Mouse (Mus musculus) liver, adult 2 months (tissue): ENCODE data around the gene Gab2. TPM values are rescaled to one million over a fixed set of nuclear protein-coding genes. Genes with fewer than 3 reads are reported as not detected.

Source experiments
- DNase-seq: peaks from one replicate; pipeline ENCODE4 v3.0.0-alpha.2; 2011; ENCODE audit warnings: low read depth, low spot score; ENCODE audit errors: extremely low read depth
- H3K27ac ChIP-seq: fragments of 200-500 bp; replicated peaks from 2 replicates; pipeline ENCODE4 v1.5.1; 2012; ENCODE audit warnings: low read depth, mild to moderate bottlenecking, control low read depth, inconsistent platforms, low read length; ENCODE audit not compliant: insufficient read depth
- H3K27me3 ChIP-seq: fragments of 200-500 bp; 2 replicates; pipeline ENCODE4 v1.6.1; 2012; ENCODE audit warnings: mild to moderate bottlenecking, moderate library complexity, low read length, inconsistent platforms; ENCODE audit not compliant: control insufficient read depth, insufficient read depth
- H3K36me3 ChIP-seq: fragments of 200-500 bp; 2 replicates; pipeline ENCODE4 v1.6.1; 2012; ENCODE audit warnings: low read length, inconsistent platforms; ENCODE audit not compliant: control insufficient read depth, insufficient read depth
- H3K4me1 ChIP-seq: fragments of 200-500 bp; 2 replicates; pipeline ENCODE4 v1.6.1; 2011; ENCODE audit warnings: low read length; ENCODE audit not compliant: control insufficient read depth, insufficient read depth
- H3K4me3 ChIP-seq: fragments of 200-500 bp; 2 replicates; pipeline ENCODE4 v1.5.1; 2011; ENCODE audit warnings: low read depth, mild to moderate bottlenecking, control low read depth, low read length, moderate library complexity; ENCODE audit not compliant: insufficient read depth
- H3K79me2 ChIP-seq: fragments of 200-500 bp; 2 replicates; pipeline ENCODE4 v1.6.1; 2012; ENCODE audit warnings: inconsistent platforms, mild to moderate bottlenecking, low read length, moderate library complexity; ENCODE audit not compliant: control insufficient read depth, insufficient read depth
- H3K9ac ChIP-seq: fragments of 200-500 bp; 2 replicates; pipeline ENCODE4 v1.6.1; 2012; ENCODE audit warnings: low read depth, mild to moderate bottlenecking, control low read depth, inconsistent platforms, low read length
- CTCF ChIP-seq: fragments of 200-500 bp; IDR thresholded peaks from 2 replicates; pipeline ENCODE4 v1.5.1; 2011; ENCODE audit warnings: low read depth, low read length, control low read depth
- POLR2A ChIP-seq: fragments of 200-500 bp; IDR thresholded peaks from 2 replicates; pipeline ENCODE4 v1.6.1; 2011; ENCODE audit warnings: low read length, control low read depth; ENCODE audit not compliant: insufficient read depth; ENCODE audit errors: extremely low read depth
- WGBS: fragments of 180-500 bp; shearing (Covaris S2); methylation state at CpG from one replicate; pipeline ENCODE4 v1.1.7; 2018; 5-methylcytosine and 5-hydroxymethylcytosine counted together
- polyA plus RNA-seq: library from polyadenylated mRNA; depleted of rRNA; stranded (reverse); fragments of >200 nt; gene quantifications from 2 replicates; pipeline ENCODE4 v1.2.3, GENCODE M21; 2012
- total RNA-seq: library from RNA; depleted of rRNA; stranded (reverse); fragments of >200 nt; gene quantifications from 2 replicates; pipeline ENCODE4 v1.2.3, GENCODE M21; 2014

The Gab2 gene
- total and polyA plus RNA-seq, 2 experiments, result 1.0 TPM

GRCm38 (mm10) chr7:97340907-97341849 is 259.8 kb downstream of the Gab2 start:
- Histone ChIP-seq H3K27me3 (no peaks in the 10 kb centered on the region), H3K27ac (peak overlapping the region; percentile 78), H3K36me3 (no peaks in the 10 kb centered on the region), H3K9ac (no peak overlapping the region), H3K4me3 (no peak overlapping the region), H3K4me1 (peaks cover 21% of the 10 kb centered on the region), H3K79me2 (peaks cover 8% of the 10 kb centered on the region; the same call in 1 of the 2 replicates)
- DNase-seq, result peak; percentile 97
- WGBS, result 38% methylated on average over 18 of the region's 18 CpGs
- TF ChIP-seq CTCF (no peak), POLR2A (no peak)

DNA sequence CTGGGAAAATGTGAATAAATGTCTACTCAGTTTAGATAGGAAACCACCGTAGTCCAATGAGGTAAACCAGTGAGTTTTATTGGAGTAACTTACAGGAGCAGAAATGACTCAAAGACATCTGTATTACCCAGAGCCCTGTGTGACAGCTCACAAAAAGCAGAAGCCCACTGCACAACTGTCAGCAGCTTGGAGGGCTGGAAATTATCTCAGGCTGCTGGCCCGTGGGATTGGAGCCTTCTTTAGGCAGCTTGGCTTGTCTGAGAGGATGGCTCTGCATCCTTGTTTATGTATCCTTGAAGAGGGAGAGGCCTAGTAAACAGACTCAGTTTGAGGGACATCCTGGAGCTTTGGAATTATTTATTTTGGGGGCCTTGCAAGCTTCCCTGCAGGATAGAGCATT is 261.6 kb downstream of the Gab2 start:
- Histone ChIP-seq H3K79me2 (peaks cover 8% of the 10 kb centered on the region; the same call in 1 of the 2 replicates), H3K36me3 (no peaks in the 10 kb centered on the region), H3K27ac (no peak overlapping the region), H3K9ac (no peak overlapping the region), H3K27me3 (no peaks in the 10 kb centered on the region), H3K4me1 (peaks cover 17% of the 10 kb centered on the region), H3K4me3 (no peak overlapping the region)
- TF ChIP-seq POLR2A, result no peak
- TF ChIP-seq CTCF, result no peak
- WGBS, result 78% methylated on average over 2 of the region's 2 CpGs
- no peak for DNase-seq

DNA sequence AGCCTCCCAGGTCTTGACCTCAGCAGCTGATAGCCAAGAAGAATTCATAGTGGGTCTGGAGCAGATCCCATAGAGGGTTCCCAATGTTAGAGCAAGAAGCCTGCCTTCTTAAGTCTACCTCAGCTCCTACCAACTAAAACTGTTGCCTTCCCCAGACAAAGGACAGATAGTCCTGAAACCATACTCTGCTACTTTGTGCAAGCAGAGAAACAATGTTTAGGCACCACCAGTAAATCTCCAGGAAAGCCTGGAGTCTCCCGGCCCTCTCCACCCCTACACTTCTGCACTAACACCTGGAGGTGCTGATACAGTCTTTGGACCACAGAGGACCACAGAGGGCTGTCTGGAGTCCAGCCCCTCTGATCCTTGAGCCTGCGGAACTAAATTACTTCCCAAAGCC is 263.3 kb downstream of the Gab2 start:
- 97% methylated on average over 2 of the region's 2 CpGs for WGBS
- 0 out of 2 replicates have a peak, but pooled peaks cover 2% of the 10 kb centered on the region for H3K79me2 ChIP-seq
- no peak for DNase-seq
- H3K4me3 ChIP-seq, result no peak overlapping the region
- TF ChIP-seq POLR2A (no peak), CTCF (no peak)
- H3K36me3 ChIP-seq, result no peaks in the 10 kb centered on the region
- no peak overlapping the region for H3K9ac ChIP-seq
- peaks cover 7% of the 10 kb centered on the region for H3K4me1 ChIP-seq
- H3K27ac ChIP-seq, result no peak overlapping the region
- no peaks in the 10 kb centered on the region for H3K27me3 ChIP-seq

DNA sequence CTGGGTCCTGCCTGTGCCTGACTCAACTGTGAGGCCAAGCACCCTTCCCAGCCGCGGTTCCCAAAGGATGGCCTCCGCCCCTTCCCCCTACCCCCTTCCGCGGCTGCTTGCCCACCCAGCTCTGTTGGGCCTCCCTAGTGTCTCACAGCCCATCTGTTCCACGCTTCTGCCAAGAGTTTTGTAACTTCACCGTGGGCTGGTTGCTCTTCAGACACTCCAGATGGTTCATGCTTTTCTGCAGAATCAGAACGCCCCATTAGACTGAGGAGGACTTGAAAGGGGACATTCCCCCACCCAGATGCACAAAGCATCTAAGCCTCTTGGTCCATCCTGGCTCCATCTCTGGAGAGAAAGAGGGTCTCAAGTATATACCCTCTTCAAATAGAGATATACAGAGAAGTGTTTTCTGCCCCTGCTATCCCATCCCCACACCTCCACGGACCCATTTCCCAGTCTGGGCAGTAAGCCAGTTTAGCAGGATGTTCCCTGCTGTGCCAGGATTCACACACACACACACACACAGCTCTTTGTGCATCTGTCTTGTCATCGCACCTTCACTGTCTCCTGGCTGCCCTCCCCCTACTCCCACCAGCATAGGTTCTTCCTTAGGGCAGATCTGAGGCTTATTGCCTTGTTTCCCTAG is 264.0 kb downstream of the Gab2 start:
- Histone ChIP-seq H3K27ac (no peak overlapping the region), H3K4me1 (peaks cover 5% of the 10 kb centered on the region; the same call in 1 of the 2 replicates), H3K9ac (no peak overlapping the region), H3K27me3 (no peaks in the 10 kb centered on the region), H3K79me2 (no peaks in the 10 kb centered on the region), H3K4me3 (no peak overlapping the region), H3K36me3 (no peaks in the 10 kb centered on the region)
- WGBS, result 70% methylated on average over 10 of the region's 10 CpGs
- TF ChIP-seq POLR2A (no peak), CTCF (no peak)
- no peak for DNase-seq

DNA sequence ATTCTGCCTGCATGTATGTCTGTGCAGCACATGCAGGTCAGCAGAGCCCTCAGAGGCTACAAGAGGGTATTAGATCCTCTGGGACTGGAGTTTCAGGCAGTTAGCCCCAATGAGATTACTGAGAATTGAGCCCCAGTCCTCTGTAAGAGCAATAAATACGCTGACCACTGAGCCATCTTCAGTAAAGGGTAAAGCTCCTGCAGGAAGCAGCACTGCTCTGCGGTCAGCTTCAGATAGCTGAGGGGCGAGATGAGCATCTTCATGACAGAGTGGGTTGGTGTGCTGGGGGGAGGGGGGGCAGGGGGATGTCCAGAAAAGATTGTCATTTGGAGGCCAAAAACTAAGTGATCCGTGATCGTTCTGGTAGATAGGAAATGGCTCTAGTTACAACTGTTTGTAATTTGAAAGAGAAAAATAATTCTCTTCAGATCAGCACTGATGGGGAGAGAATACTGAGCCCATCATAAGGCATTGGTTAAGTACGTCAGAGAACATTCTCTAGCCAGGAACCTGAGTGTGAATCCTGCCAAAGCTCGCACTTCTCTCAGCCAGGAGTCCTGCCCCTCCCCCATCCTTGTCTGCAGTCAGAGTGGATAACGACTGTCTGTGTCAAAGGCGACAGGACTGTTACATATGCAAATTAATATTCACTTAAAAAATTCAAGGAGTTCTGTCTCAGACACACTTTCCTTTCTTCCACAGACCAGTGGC is 264.9 kb downstream of the Gab2 start:
- TF ChIP-seq CTCF, result no peak
- no peak for TF ChIP-seq POLR2A
- no peak for DNase-seq
- H3K9ac ChIP-seq, result no peak overlapping the region
- no peaks in the 10 kb centered on the region for H3K27me3 ChIP-seq
- H3K36me3 ChIP-seq, result no peaks in the 10 kb centered on the region
- no peaks in the 10 kb centered on the region for H3K79me2 ChIP-seq
- no peak overlapping the region for H3K27ac ChIP-seq
- 80% methylated on average over 9 of the region's 9 CpGs for WGBS
- no peak overlapping the region for H3K4me3 ChIP-seq
- H3K4me1 ChIP-seq, result 0 out of 2 replicates have a peak, but pooled peaks cover under 1% of the 10 kb centered on the region
